Mouse (Mus musculus): ENCODE measurements at regions not wholly inside any gene's neighbourhood (a gene's known extent, or its start where the extent isn't known, plus 50 kb on each side); places are given as distances from the start of the nearest gene placed in this dataset.
A peak's percentile ranks its signal among the peaks of the same experiment; 100 is the strongest.

DNA sequence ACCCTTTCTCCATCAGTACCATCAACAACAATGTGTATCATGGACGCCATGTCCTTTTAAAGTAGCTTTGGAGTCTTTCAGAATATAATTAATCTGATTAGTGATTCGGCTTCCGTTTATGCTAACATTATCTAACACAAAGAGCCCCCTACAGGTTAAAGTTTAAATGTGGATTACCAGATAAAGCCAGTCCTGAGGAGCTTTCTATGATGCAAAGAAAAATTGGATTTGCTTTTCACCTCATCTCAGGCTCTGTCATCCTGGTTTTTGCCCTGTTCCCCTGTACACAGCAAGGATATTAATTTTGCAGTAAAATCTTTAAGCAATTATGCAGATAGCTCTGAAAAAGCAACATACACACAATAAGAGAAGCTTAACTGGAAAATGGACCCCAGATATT is 412.7 kb upstream of the Tbc1d2b start:
- DNase-seq, result no peak

- DNase-seq, result no peak
Measured at GRCm38 (mm10) chr9:90690066-90690465, 419.5 kb upstream of the Tbc1d2b start.

GRCm38 (mm10) chr9:90691137-90691536 is 420.5 kb upstream of the Tbc1d2b start:
- no peak for DNase-seq

DNA sequence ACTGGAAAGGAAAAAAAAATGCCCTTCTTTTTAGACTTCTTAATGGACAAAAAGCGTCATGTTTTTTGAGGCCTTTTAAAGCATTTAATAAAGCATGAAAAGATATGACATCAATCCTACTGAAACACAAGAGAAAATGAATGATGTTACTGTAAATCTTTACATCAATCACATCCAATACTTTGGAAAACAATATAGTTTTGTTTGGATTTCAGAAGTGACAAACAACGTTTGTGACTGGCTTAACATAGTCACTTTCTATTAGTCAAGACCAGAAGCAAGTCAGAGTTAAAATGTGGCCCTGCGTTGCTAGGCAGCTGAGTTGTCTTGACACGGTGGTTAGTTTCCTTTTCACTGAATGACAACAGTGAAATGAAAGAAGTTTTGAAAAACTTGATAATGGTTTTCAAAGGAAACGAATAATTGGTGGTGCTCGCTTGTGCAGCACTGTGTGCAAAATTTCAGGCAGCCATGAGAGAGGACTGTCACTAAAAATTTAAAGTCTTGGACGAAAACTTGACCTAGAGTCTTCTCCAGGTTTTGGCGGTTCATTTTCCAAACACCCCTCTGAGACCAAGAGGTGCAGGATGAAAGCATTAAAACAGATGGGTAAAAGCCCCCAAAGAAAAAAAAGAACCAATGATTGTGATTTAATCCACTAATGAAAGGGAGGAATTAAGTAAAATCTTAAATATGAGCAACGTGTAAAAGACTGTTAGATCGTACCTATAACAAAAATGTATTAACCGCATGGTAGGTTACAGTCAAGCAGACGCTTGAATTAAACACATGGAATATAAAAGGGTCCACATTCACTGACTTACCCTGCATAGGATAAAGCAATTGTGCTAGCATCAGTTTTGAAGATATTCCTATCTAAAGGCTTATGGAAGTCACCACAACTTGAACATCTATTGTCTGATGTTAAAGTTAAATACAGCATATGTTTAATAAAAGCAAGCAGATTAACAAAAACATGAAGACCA is 421.4 kb upstream of the Tbc1d2b start:
- no peak for DNase-seq

DNA sequence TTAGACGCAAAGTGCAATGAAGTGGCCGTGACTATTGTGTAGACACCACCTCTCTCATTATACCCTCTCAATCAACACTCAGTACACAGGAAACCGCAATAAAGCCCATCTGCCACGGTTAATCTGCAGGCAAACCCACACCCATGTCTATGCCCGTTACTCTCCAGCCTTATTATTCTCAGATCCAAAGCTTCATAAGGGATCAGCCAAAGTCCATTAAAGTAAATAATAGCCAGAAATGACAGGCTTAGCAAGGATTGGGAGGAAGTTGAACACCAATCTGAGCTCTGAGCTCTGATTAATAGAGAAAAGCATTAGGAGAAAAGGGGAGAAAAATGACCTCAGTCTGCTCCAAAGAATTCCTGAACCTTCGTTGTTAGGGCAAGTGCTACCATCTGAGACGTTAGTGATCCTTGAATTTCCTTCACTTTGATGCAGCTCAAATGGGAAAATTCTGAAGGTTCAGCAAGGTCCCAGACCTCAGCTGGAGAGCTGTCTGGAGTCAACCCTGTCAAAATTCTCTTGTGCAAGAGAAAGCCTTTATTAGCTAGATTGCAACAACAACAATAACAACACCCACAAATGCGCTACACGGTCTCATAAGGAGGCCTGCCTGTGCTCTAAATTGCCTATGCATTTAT is 422.5 kb upstream of the Tbc1d2b start:
- DNase-seq, result no peak

- no peak for DNase-seq
Measured at GRCm38 (mm10) chr9:90694051-90694645, 423.5 kb upstream of the Tbc1d2b start.

GRCm38 (mm10) chr9:90695693-90696092 is 425.1 kb upstream of the Tbc1d2b start:
- DNase-seq, result no peak

DNA sequence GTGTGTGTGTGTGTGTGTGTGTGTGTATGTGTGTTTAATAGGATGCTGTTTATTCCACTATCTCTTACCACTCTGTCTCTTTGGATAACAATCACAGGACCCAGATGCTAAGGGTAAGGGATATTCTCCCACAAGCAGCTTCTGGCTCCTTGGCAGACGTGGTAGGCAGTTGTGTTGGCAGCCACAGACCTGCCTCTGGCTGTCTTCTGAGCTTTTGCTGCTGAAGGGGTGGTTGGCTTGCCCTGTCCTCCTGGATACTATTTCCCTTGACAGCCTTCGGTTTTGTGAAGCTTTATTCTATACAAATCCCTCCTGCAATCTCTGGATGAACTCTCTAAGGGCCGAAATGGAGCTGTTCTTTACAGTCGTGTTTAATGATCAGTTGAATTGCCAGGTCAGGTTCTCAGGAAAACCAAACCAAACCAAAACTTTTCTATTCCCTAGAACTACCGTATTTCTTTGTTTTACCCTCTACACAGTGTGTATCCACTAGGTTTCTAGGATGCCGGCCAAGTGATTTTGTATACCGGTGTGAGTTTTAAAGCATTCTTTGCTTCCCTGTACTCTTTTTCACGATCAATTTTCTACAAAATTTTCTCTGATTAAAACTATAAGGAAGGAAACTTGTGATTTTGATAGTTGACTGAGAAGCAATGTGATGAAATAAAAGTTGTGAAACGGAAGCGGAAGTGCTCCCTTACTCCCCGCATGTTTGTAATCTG is 426.8 kb upstream of the Tbc1d2b start:
- no peak for DNase-seq

DNA sequence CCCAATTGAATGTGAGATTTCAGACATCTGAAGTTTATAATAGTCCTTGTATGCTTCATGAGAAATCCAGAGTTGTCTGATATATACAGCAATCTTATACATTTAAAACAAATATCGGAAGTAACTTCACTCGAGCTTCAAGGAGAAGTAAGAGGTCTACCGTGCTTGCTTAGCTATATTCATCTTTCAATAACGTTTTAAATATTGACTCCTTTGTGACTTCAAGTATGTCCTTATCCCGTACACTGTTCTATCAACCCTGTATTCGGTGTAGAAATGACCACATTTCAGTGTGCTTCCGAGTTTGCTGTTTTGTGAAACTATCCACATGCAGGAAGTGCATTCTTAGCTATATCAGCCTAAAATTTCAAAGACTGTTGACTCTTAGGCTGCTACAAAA is 427.8 kb upstream of the Tbc1d2b start:
- DNase-seq, result no peak

GRCm38 (mm10) chr9:90699064-90699463 is 428.5 kb upstream of the Tbc1d2b start:
- DNase-seq, result no peak

DNA sequence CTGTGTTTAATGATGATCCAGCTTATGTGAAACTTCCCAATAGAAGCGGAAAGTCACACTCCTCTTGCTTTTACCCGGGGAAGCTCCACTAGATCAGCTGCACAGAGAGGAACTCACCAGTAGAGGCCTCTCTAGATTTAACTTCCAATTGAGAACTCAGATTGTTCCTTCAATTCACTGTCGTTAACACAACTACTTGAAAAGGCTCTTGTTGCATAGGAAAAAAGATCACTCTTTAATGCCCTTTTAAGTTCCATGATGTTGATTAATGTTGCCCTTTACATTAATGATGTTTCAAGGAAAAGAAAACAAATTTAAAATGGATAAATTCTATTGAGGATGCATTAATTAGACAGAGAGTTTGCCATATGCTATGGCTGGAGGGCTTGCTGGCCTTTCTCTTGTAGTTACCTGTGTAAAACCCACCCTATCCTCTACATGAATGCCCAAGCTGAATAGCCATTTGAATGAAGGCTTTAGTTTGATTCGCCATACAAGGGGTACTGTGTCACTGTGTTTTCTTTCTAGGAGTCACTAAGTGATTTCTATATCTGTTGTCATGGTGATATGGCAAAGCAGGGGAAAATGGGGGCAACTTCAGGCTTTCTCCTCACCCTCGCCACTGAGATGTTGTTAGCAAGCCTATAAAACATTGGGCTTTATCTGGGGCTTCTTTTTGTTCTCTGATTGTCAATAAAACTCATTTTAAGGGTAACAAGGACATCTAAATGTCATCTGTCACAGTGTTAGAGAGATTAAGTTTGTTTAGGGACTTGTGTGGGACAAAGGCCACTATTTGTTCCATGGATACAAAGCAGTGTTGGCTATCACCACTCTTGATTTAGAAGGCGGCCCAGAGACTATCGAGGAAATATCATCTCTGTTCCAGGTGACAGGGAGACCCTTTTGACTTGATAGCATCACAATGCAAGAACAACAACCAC is 429.9 kb upstream of the Tbc1d2b start:
- DNase-seq, result peak; percentile 7

- DNase-seq, result no peak
Measured at GRCm38 (mm10) chr9:90701180-90701765, 430.7 kb upstream of the Tbc1d2b start.

DNA sequence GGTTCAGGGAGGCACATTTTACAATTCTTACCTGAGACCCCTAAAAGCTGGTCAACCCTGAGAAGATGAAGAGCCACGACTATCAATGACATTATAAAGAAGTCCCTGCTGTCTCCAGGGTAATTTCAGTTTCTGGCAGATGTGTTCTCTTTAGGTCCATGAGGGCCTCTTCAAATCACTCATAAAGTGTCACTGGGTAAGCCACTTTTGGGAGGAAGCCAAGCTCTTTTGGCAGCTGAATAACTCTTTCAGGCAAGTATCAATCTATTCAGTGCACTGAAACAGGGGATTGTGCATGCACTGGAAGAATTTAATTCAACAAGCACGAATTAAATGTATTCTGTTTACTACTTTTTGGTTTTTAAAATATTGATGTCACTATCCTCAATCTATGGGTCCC is 443.1 kb upstream of the Tbc1d2b start:
- no peak for DNase-seq

DNA sequence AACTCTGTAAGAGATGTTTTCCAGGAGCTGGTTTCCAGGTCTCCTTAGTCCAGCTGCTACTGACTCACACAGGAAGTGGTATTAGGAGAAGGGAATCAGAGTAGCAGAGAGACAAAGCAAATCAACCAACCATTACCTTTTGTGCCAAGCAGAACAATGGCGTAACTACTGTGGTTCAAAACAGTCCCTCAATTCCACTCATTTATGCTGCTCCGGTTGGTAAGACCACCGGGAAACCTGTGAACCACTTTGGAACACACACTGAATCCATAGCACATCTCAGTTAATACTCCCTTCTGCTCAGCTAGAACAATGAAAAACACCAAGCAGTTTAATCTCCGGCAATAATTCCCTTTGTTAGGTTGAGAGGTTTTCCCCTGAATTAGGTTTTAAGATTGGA is 460.8 kb upstream of the Tbc1d2b start:
- DNase-seq, result no peak

GRCm38 (mm10) chr9:90757175-90757574 is 486.6 kb upstream of the Tbc1d2b start:
- no peak for DNase-seq

DNA sequence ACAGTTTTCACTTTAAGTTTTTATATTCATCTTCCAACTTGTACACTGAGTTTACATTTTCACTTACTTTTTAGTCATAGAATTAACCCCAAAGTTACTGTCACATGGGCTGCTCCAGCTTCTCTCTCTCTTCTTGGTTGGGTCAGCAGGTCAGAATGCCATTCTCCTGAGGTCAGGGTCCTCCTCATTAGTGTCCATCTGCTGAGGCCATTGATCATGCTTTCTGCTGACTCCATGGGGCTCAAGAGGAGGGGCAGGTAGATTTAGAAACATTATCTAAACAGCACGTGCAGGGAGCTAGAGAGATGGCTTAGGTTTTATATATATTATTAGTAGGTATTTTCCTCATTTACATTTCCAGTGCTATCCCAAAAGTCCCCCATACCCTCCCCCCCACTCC is 503.7 kb upstream of the Tbc1d2b start:
- no peak for DNase-seq

DNA sequence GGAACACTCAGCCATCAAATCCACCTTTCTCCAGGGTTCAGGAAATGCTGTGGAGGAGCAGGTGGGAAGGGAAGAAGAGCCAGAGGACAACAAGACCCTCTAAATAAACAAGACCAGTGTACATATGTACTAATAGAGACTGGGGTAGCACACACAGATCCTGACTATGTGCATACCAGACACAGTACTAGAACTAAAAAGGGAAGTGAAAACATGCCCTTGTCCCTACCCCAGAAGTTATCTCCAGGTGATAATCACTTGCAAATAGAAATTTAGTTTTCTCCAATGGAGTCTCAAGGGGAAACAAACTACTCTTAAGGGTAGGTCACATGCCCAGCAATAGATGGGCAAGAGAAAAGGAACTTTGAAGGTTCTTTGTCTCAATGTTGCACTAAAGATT is 518.9 kb upstream of the Tbc1d2b start:
- no peak for DNase-seq

GRCm38 (mm10) chr9:90791871-90792270 is 521.3 kb upstream of the Tbc1d2b start:
- DNase-seq, result no peak

DNA sequence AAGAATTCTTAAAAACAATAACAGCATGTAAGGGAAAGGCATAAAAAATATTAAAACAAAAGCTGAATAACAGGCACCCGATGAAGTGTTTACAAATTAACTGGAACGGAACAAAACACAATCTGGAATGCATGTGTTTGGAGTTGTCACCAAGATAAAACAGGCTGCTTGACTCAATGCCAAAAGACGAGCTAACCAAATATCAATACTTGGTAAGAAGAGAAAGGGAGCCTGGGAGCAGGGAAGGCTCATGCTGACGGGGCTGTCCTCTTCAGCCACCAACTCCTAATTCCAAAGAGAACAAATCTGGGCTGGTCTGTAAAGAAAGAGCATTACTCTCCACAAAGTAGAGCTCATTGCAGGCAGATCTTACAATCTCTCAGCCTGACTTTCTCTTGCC is 545.4 kb upstream of the Zic4 start:
- DNase-seq, result no peak

DNA sequence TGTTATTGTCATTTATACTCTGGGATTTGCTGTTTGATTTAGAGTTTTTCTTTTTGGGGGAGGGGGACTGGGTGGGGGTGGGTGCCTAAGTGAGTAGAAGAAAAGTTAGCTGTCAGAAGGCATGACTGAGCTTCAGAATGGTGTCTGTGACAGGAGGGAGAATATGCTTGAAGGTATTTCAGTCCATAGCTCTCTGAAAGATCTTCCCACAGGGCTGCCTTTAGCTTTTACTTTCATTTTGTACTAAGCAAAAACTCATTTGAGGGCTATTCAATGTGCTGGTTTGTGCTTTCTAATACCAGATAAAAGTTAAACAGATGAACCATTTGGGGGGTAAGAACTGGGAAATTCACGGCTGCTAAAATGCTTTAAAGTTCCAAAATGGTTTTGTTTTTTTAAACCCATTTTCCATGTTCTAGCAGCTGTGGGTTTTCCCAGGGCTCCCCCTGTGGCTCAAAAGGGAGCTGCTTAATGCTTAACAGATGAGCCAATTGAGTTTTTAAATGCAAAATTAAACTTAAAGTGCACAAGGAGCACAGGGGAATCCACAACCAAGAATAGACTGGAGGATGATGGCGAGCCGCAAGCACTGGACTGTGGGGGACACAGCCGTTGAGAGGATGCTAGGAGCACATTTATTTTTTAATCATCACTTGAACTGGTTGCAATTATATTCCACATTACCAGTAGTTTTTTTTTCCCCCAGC is 538.5 kb upstream of the Zic4 start:
- DNase-seq, result no peak

DNA sequence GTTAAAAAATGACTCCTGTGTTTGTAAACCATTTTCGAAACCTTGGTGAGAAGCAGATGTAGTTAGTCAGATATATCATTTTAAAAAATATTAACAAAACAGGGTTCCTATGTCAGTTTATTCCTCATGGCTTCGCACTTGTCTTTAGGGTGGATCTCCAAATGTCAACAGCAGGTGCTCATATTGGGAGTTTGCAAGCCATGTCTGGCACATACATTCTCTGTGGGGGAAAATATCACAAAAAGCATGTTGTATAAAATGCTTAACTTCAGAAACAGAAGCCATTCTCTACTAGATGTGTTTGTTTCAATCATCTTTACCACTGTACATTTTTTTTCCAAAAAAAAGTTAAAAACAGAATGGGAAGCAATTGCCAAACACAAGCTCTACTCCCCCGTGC is 534.7 kb upstream of the Zic4 start:
- DNase-seq, result no peak

All from right cerebral cortex, postnatal 14 days (tissue).